Mouse (Mus musculus): ENCODE measurements around the gene Slf2. TPM values are rescaled to one million over a fixed set of nuclear protein-coding genes. Genes with fewer than 3 reads are reported as not detected.
A peak's percentile ranks its signal among the peaks of the same experiment; 100 is the strongest.

Gene Slf2
- polyA plus RNA-seq, 1 experiment from 2014 or later, result 57.0 TPM

GRCm38 (mm10) chr19:44921466-44922139 is 9.3 kb upstream of the Slf2 start:
- Histone ChIP-seq H3K27me3 (ENCODE audit: control insufficient read depth, insufficient read depth, low read length) (no peaks in the 10 kb centered on the region), H3K9ac (ENCODE audit: low read length) (no peak overlapping the region), H3K4me1 (ENCODE audit: control insufficient read depth, insufficient read depth, low read length) (0 out of 2 replicates have a peak, but pooled peaks cover 3% of the 10 kb centered on the region), H3K4me3 (ENCODE audit: low read depth, low read length) (no peak overlapping the region), H3K9me3 (ENCODE audit: control insufficient read depth, low read length) (no peaks in the 10 kb centered on the region), H3K36me3 (ENCODE audit: control insufficient read depth, insufficient read depth, low read length) (no peaks in the 10 kb centered on the region), H3K4me2 (ENCODE audit: low read depth, severe bottlenecking) (no peak overlapping the region), H3K27ac (replicated peaks; ENCODE audit: low read depth, low read length) (no peak overlapping the region)
- DNase-seq (ENCODE audit: low spot score) (no peak), ATAC-seq (ENCODE audit: insufficient number of reproducible peaks, low FRiP score, low TSS enrichment, low read depth) (no peak)
- WGBS, result 79% methylated on average over 1 of the region's 1 CpGs

- Histone ChIP-seq H3K4me1 (ENCODE audit: control insufficient read depth, insufficient read depth, low read length) (peaks cover 4% of the 10 kb centered on the region), H3K27ac (replicated peaks; ENCODE audit: low read depth, low read length) (no peak overlapping the region), H3K9me3 (ENCODE audit: control insufficient read depth, low read length) (no peaks in the 10 kb centered on the region), H3K4me3 (ENCODE audit: low read depth, low read length) (no peak overlapping the region), H3K36me3 (ENCODE audit: control insufficient read depth, insufficient read depth, low read length) (no peaks in the 10 kb centered on the region), H3K27me3 (ENCODE audit: control insufficient read depth, insufficient read depth, low read length) (no peaks in the 10 kb centered on the region), H3K9ac (ENCODE audit: low read length) (no peak overlapping the region), H3K4me2 (ENCODE audit: low read depth, severe bottlenecking) (no peak overlapping the region)
- WGBS, result 82% methylated on average over 2 of the region's 2 CpGs
- DNase-seq (ENCODE audit: low spot score) (no peak), ATAC-seq (ENCODE audit: insufficient number of reproducible peaks, low FRiP score, low TSS enrichment, low read depth) (no peak)
Measured at GRCm38 (mm10) chr19:44922521-44922920, 8.4 kb upstream of the Slf2 start.

GRCm38 (mm10) chr19:44924699-44925098 is 6.3 kb upstream of the Slf2 start:
- no peak overlapping the region for H3K4me3 ChIP-seq (ENCODE audit: low read depth, low read length)
- H3K27me3 ChIP-seq (ENCODE audit: control insufficient read depth, insufficient read depth, low read length), result no peaks in the 10 kb centered on the region
- H3K27ac ChIP-seq (replicated peaks; ENCODE audit: low read depth, low read length), result no peak overlapping the region
- H3K36me3 ChIP-seq (ENCODE audit: control insufficient read depth, insufficient read depth, low read length), result no peaks in the 10 kb centered on the region
- DNase-seq (ENCODE audit: low spot score) (no peak), ATAC-seq (ENCODE audit: insufficient number of reproducible peaks, low FRiP score, low TSS enrichment, low read depth) (no peak)
- no peaks in the 10 kb centered on the region for H3K9me3 ChIP-seq (ENCODE audit: control insufficient read depth, low read length)
- H3K4me2 ChIP-seq (ENCODE audit: low read depth, severe bottlenecking), result no peak overlapping the region
- 20% methylated on average over 5 of the region's 5 CpGs for WGBS
- peaks cover 13% of the 10 kb centered on the region for H3K4me1 ChIP-seq (ENCODE audit: control insufficient read depth, insufficient read depth, low read length)
- no peak overlapping the region for H3K9ac ChIP-seq (ENCODE audit: low read length)

GRCm38 (mm10) chr19:44926781-44927180 is 4.2 kb upstream of the Slf2 start:
- WGBS, result 67% methylated on average over 6 of the region's 6 CpGs
- Histone ChIP-seq H3K9me3 (ENCODE audit: control insufficient read depth, low read length) (no peaks in the 10 kb centered on the region), H3K9ac (ENCODE audit: low read length) (no peak overlapping the region), H3K27me3 (ENCODE audit: control insufficient read depth, insufficient read depth, low read length) (no peaks in the 10 kb centered on the region), H3K4me1 (ENCODE audit: control insufficient read depth, insufficient read depth, low read length) (peaks cover 17% of the 10 kb centered on the region), H3K36me3 (ENCODE audit: control insufficient read depth, insufficient read depth, low read length) (no peaks in the 10 kb centered on the region), H3K4me3 (ENCODE audit: low read depth, low read length) (no peak overlapping the region), H3K4me2 (ENCODE audit: low read depth, severe bottlenecking) (no peak overlapping the region), H3K27ac (replicated peaks; ENCODE audit: low read depth, low read length) (no peak overlapping the region)
- DNase-seq (ENCODE audit: low spot score), result no peak
- ATAC-seq (ENCODE audit: insufficient number of reproducible peaks, low FRiP score, low TSS enrichment, low read depth), result no peak

- WGBS, result 33% methylated on average over 1 of the region's 1 CpGs
- DNase-seq (ENCODE audit: low spot score) (no peak), ATAC-seq (ENCODE audit: insufficient number of reproducible peaks, low FRiP score, low TSS enrichment, low read depth) (no peak)
- Histone ChIP-seq H3K9ac (ENCODE audit: low read length) (no peak overlapping the region), H3K4me3 (ENCODE audit: low read depth, low read length) (no peak overlapping the region), H3K4me2 (ENCODE audit: low read depth, severe bottlenecking) (no peak overlapping the region), H3K4me1 (ENCODE audit: control insufficient read depth, insufficient read depth, low read length) (peaks cover 19% of the 10 kb centered on the region), H3K36me3 (ENCODE audit: control insufficient read depth, insufficient read depth, low read length) (no peaks in the 10 kb centered on the region), H3K9me3 (ENCODE audit: control insufficient read depth, low read length) (no peaks in the 10 kb centered on the region), H3K27ac (replicated peaks; ENCODE audit: low read depth, low read length) (peak overlapping the region; percentile 76), H3K27me3 (ENCODE audit: control insufficient read depth, insufficient read depth, low read length) (no peaks in the 10 kb centered on the region)
Measured at GRCm38 (mm10) chr19:44927250-44927649, 3.7 kb upstream of the Slf2 start.

GRCm38 (mm10) chr19:44928185-44928584 is 2.8 kb upstream of the Slf2 start:
- Histone ChIP-seq H3K4me3 (ENCODE audit: low read depth, low read length) (no peak overlapping the region), H3K27ac (replicated peaks; ENCODE audit: low read depth, low read length) (peak overlapping the region; percentile 68; the same call in 1 of the 2 replicates), H3K27me3 (ENCODE audit: control insufficient read depth, insufficient read depth, low read length) (no peaks in the 10 kb centered on the region), H3K4me2 (ENCODE audit: low read depth, severe bottlenecking) (no peak overlapping the region), H3K9me3 (ENCODE audit: control insufficient read depth, low read length) (no peaks in the 10 kb centered on the region), H3K36me3 (ENCODE audit: control insufficient read depth, insufficient read depth, low read length) (no peaks in the 10 kb centered on the region), H3K4me1 (ENCODE audit: control insufficient read depth, insufficient read depth, low read length) (peaks cover 19% of the 10 kb centered on the region), H3K9ac (ENCODE audit: low read length) (peak overlapping the region; percentile 12; the same call in 1 of the 2 replicates)
- ATAC-seq (ENCODE audit: insufficient number of reproducible peaks, low FRiP score, low TSS enrichment, low read depth) (no peak), DNase-seq (ENCODE audit: low spot score) (no peak)
- 49% methylated on average over 8 of the region's 8 CpGs for WGBS

- WGBS, result 21% methylated on average over 3 of the region's 3 CpGs
- H3K4me2 ChIP-seq (ENCODE audit: low read depth, severe bottlenecking), result no peak overlapping the region
- peaks cover 19% of the 10 kb centered on the region for H3K4me1 ChIP-seq (ENCODE audit: control insufficient read depth, insufficient read depth, low read length)
- no peaks in the 10 kb centered on the region for H3K36me3 ChIP-seq (ENCODE audit: control insufficient read depth, insufficient read depth, low read length)
- H3K9me3 ChIP-seq (ENCODE audit: control insufficient read depth, low read length), result no peaks in the 10 kb centered on the region
- ATAC-seq (ENCODE audit: insufficient number of reproducible peaks, low FRiP score, low TSS enrichment, low read depth) (no peak), DNase-seq (ENCODE audit: low spot score) (no peak)
- H3K27ac ChIP-seq (replicated peaks; ENCODE audit: low read depth, low read length), result no peak overlapping the region
- H3K9ac ChIP-seq (ENCODE audit: low read length), result no peak overlapping the region
- H3K4me3 ChIP-seq (ENCODE audit: low read depth, low read length), result no peak overlapping the region
- no peaks in the 10 kb centered on the region for H3K27me3 ChIP-seq (ENCODE audit: control insufficient read depth, insufficient read depth, low read length)
Measured at GRCm38 (mm10) chr19:44929251-44929650, 1.7 kb upstream of the Slf2 start.

- no peak for DNase-seq (ENCODE audit: low spot score)
Measured at GRCm38 (mm10) chr19:44929663-44930062, 1.3 kb upstream of the Slf2 start.

GRCm38 (mm10) chr19:44930122-44930521 is 829 bp upstream of the Slf2 start:
- DNase-seq (ENCODE audit: low spot score) (no peak), ATAC-seq (ENCODE audit: insufficient number of reproducible peaks, low FRiP score, low TSS enrichment, low read depth) (no peak)
- Histone ChIP-seq H3K4me3 (ENCODE audit: low read depth, low read length) (peak overlapping the region; percentile 98), H3K27ac (replicated peaks; ENCODE audit: low read depth, low read length) (no peak overlapping the region; the same call in 1 of the 2 replicates), H3K4me2 (ENCODE audit: low read depth, severe bottlenecking) (peak overlapping the region; percentile 70), H3K9ac (ENCODE audit: low read length) (peak overlapping the region; percentile 30; the same call in 1 of the 2 replicates), H3K36me3 (ENCODE audit: control insufficient read depth, insufficient read depth, low read length) (peaks cover 3% of the 10 kb centered on the region), H3K4me1 (ENCODE audit: control insufficient read depth, insufficient read depth, low read length) (peaks cover 19% of the 10 kb centered on the region), H3K27me3 (ENCODE audit: control insufficient read depth, insufficient read depth, low read length) (no peaks in the 10 kb centered on the region), H3K9me3 (ENCODE audit: control insufficient read depth, low read length) (no peaks in the 10 kb centered on the region)
- WGBS, result 35% methylated on average over 2 of the region's 2 CpGs

More at GRCm38 (mm10) chr19:44929663-44930062, 1.3 kb upstream of the Slf2 start:
- Histone ChIP-seq H3K9ac (ENCODE audit: low read length) (no peak overlapping the region), H3K27ac (replicated peaks; ENCODE audit: low read depth, low read length) (no peak overlapping the region), H3K4me3 (ENCODE audit: low read depth, low read length) (no peak overlapping the region), H3K4me2 (ENCODE audit: low read depth, severe bottlenecking) (no peak overlapping the region; the same call in 1 of the 2 replicates), H3K36me3 (ENCODE audit: control insufficient read depth, insufficient read depth, low read length) (no peaks in the 10 kb centered on the region), H3K27me3 (ENCODE audit: control insufficient read depth, insufficient read depth, low read length) (no peaks in the 10 kb centered on the region), H3K9me3 (ENCODE audit: control insufficient read depth, low read length) (no peaks in the 10 kb centered on the region), H3K4me1 (ENCODE audit: control insufficient read depth, insufficient read depth, low read length) (peaks cover 19% of the 10 kb centered on the region)
- 51% methylated on average over 10 of the region's 10 CpGs for WGBS
- no peak for ATAC-seq (ENCODE audit: insufficient number of reproducible peaks, low FRiP score, low TSS enrichment, low read depth)
